Mouse (Mus musculus): Measurements from ENCODE around the gene Drg1.

Gene Drg1

GRCm38 (mm10) chr11:3289803-3290639, 23.8 kb upstream of the Drg1 start:
- DNase-seq (ENCODE audit: low spot score in 2 of 2) = peak; percentile 70 to 82

- peak; percentile 60 for DNase-seq (ENCODE audit: low spot score in 2 of 2)
Observed at GRCm38 (mm10) chr11:3289302-3289802, 23.1 kb upstream of the Drg1 start.

- peak; percentile 30 to 34 for DNase-seq (ENCODE audit: low spot score in 2 of 2)
Observed at GRCm38 (mm10) chr11:3288521-3289301, 22.5 kb upstream of the Drg1 start, which contains the start of gene Patz1. Gene Patz1, plus strand, starts transcription at chr11:3288874.

- DNase-seq (ENCODE audit: low spot score in 2 of 2) = no peak
Observed at GRCm38 (mm10) chr11:3287921-3288320, 21.7 kb upstream of the Drg1 start.

- no peak for DNase-seq (ENCODE audit: low spot score in 2 of 2)
Observed at GRCm38 (mm10) chr11:3287131-3287530, 20.9 kb upstream of the Drg1 start.

GRCm38 (mm10) chr11:3285940-3286339, 19.7 kb upstream of the Drg1 start:
- DNase-seq (ENCODE audit: low spot score in 2 of 2) = no peak

- no peak for DNase-seq (ENCODE audit: low spot score in 2 of 2)
Observed at GRCm38 (mm10) chr11:3283645-3284044, 17.4 kb upstream of the Drg1 start.

GRCm38 (mm10) chr11:3282887-3283286, 16.7 kb upstream of the Drg1 start:
- no peak for DNase-seq (ENCODE audit: low spot score in 2 of 2)

- DNase-seq (ENCODE audit: low spot score in 2 of 2) = no peak
Observed at GRCm38 (mm10) chr11:3279729-3280128, 13.5 kb upstream of the Drg1 start.

GRCm38 (mm10) chr11:3278351-3278750, 12.1 kb upstream of the Drg1 start:
- no peak for DNase-seq (ENCODE audit: low spot score in 2 of 2)

GRCm38 (mm10) chr11:3269241-3269640, 3.0 kb upstream of the Drg1 start:
- DNase-seq (ENCODE audit: low spot score in 2 of 2) = no peak

- DNase-seq (ENCODE audit: low spot score in 2 of 2) = no peak
Observed at GRCm38 (mm10) chr11:3267133-3267532, 918 bp upstream of the Drg1 start.

- DNase-seq (ENCODE audit: low spot score in 2 of 2) = no peak
Observed at GRCm38 (mm10) chr11:3265291-3266078, 730 bp downstream of the Drg1 start.

- DNase-seq (ENCODE audit: low spot score in 2 of 2) = no peak
Observed at GRCm38 (mm10) chr11:3259537-3259936, 6.7 kb downstream of the Drg1 start.

- no peak for DNase-seq (ENCODE audit: low spot score in 2 of 2)
Observed at GRCm38 (mm10) chr11:3247387-3247786, 18.8 kb downstream of the Drg1 start.

GRCm38 (mm10) chr11:3243771-3244170, 22.4 kb downstream of the Drg1 start:
- no peak for DNase-seq (ENCODE audit: low spot score in 2 of 2)

GRCm38 (mm10) chr11:3242395-3242794, 23.8 kb downstream of the Drg1 start:
- no peak for DNase-seq (ENCODE audit: low spot score in 2 of 2)

GRCm38 (mm10) chr11:3235277-3235676, 30.9 kb downstream of the Drg1 start:
- DNase-seq (ENCODE audit: low spot score in 2 of 2) = no peak

- DNase-seq (ENCODE audit: low spot score in 2 of 2) = no peak
Observed at GRCm38 (mm10) chr11:3233704-3234103, 32.5 kb downstream of the Drg1 start.

- DNase-seq (ENCODE audit: low spot score in 2 of 2) = no peak
Observed at GRCm38 (mm10) chr11:3232248-3232647, 34.0 kb downstream of the Drg1 start.

- DNase-seq (ENCODE audit: low spot score in 2 of 2) = no peak
Observed at GRCm38 (mm10) chr11:3227113-3227512, 39.1 kb downstream of the Drg1 start.

- DNase-seq (ENCODE audit: low spot score in 2 of 2) = no peak
Observed at GRCm38 (mm10) chr11:3223105-3223504, 43.1 kb downstream of the Drg1 start.
